Mouse (Mus musculus): ENCODE measurements at regions not wholly inside any gene's neighbourhood (a gene's known extent, or its start where the extent isn't known, plus 50 kb on each side); places are given as distances from the start of the nearest gene placed in this dataset.

DNA sequence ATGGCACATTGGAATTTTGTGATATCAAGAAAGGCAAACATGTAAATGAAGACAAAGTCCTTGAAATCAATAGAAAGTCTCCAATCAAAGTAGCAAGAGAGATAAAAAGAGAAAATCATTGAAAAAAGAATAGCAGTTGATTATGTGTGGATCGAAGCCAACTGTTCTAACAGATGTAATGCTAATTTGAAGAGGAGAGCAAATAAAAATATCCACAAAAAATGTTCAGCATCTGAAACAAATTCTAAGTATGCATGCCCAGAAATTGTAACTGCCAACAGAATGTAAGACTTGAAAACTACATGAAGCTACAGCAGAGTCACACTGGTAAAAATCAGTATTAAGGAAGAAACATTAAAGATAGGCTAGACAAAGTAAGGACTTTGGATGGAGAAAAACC lies 587.2 kb upstream of the Galntl6 start:
- DNase-seq (ENCODE audit: extremely low spot score, low read depth, low spot score), result no peak

DNA sequence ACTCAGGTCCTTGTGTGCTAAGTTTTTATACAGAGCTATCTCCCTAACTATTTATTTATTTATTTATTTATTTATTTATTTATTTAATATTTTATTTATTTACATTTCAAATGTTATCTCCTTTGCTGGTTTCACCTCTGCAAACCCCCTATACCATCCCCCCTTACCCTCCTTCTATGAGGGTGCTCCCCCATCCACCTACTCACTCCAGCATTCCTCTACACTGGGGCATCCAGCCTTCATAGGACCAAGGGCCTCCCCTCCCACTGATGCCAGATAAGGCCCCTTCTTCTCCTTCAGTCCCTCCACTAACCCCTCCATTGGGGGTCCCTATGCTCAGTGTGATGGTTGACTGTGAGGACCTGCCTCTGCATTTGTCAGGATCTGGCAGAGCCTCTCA lies 579.0 kb upstream of the Galntl6 start:
- DNase-seq (ENCODE audit: extremely low spot score, low read depth, low spot score), result no peak

DNA sequence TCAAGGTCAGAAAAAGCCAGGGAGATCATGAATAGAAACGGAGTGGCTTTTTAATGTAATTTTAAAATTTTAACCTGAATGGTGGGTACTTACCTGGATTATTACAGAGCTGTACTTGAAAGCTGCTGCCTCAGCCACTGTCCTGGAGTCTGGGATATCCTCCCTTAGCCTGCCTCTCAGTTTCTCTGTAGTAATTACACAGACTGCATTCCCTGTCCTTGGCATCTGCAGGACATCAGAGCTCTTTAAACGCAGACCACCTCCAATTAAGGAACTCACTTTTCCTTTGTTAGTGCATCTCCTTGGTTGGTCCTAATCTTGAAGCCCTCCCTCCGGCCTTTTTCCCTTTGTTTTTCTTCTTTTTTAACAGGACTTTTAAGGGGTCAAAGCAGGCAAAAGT lies 565.8 kb upstream of the Galntl6 start:
- DNase-seq (ENCODE audit: extremely low spot score, low read depth, low spot score), result peak; percentile 28

DNA sequence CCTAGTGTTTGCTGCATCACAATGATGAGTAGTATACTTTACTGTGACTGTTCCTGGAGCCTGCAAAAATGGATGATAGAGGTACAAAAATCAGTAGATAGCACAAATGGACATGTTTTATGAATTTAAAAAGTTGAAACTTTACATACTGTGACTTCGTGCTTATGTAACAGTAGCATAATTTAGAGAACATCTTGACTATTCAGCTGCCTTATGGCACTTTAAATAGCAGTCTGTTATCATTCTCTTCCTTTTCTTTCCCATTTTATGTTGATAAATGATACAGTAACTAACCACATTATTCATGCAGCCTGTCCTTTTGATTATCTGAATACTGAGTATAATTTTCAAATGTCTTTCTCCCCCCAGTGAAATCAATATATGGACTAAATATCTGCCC lies 561.8 kb upstream of the Galntl6 start:
- DNase-seq (ENCODE audit: extremely low spot score, low read depth, low spot score), result no peak

DNA sequence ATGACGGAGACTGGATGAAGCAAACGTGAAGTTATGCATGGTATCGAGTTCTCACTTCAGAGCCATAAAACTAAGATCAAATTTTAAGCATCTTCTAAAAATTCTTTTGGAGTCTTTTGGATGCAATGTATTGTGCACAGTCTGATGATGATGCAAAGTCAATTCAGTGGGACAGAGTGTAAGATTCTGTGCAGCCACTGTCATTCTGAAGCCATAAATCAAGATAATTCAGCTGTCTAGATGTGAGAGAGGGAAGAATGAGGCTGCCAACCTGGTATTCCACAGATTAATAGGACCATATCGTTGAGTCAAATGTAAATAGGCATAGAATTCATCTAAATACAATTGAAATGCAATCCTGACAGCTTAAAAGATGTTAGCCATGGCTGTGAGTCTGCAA lies 536.2 kb upstream of the Galntl6 start:
- no peak for DNase-seq (ENCODE audit: extremely low spot score, low read depth, low spot score)

DNA sequence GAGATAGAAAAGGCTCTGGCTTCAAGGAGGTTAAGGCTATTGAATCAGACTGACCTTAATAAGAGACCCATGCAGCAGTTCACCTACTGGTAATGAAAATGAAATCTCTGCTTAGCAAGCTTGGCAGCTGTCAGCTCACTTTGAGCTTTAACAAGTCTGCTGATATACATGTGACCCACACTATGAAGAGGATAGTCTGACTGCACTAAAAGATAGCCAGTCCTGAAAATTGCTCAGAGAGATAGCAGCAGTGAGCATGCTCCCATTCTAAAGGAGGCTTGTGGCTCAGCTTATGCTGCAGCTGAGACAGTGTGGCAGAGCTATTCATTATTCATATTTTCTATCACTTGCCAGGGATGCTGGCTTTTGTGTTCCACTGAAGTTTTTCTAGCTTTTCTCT lies 491.2 kb upstream of the Galntl6 start:
- DNase-seq (ENCODE audit: extremely low spot score, low read depth, low spot score), result no peak

DNA sequence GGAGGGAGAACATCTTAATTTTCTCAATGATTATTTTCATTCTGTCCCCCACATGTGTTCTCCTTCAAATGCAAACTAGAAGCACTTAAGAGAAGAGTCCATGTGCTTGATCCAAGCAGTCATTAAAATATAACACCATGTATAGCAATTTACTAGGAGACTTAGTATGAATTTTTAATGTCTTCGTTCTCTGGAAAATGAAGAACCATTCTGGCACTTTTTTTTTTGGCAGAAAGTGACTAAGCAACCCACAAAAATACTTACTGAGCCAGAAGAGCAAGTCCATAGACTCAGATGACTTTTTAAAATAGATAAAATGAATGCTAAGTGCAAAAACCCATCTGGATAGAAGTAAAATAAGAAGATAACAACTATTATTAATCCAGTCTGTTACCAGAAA lies 477.3 kb upstream of the Galntl6 start:
- DNase-seq (ENCODE audit: extremely low spot score, low read depth, low spot score), result no peak

DNA sequence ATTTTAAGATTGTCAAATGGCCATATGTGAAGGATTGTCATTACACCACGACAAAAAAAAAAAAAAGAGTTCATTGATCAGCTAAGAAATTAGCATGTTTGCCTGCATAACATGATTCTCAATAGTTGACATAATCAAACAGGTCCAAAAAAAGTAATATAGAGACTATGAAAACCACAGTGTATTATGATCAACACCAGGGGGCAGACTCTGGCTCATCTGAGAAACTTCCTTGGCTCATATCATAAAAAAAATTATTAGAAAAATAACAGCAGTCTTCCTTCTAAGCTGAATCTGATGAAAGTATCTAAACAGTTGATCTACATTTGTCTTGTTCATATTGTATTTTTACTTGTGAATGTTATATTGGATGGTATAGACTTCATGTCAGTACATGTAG lies 472.3 kb upstream of the Galntl6 start:
- DNase-seq (ENCODE audit: extremely low spot score, low read depth, low spot score), result no peak

DNA sequence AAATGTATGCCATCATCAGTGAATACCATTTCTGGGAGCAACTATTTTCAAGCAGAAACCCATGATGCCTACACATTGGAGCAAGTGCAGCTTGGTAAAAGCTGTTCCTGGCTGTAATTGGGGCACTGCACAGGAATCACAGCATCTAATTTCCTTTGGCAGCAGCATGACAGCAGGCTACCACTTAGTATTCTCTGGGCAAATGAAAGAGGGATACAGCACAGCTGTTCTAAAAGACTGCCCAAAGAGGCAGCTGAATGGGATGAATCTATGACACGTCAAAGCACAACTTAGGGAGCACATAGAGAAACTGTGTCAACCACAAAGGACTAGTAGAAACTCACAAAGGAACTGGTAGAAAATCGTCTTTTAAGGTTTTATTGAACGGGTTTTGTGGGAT lies 440.5 kb upstream of the Galntl6 start:
- no peak for DNase-seq (ENCODE audit: extremely low spot score, low read depth, low spot score)

DNA sequence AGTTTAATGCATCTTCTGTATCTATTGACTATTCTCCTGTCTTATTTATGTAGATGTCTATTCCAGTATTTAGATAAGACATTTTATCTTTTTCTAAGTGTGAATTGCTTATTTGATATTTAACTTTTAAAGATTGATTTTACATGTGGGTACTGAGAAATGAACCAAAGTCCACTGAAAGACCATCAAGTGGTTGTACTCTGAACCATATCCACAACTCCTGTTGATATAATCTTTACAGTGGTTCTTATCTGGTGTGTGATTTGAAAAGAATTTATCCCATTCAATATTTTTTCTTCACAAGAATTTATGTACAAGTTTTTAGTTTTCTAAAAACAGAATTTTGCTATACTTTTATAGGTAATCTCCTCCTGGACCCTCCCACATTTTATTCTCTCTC lies 422.6 kb upstream of the Galntl6 start:
- no peak for DNase-seq (ENCODE audit: extremely low spot score, low read depth, low spot score)
